Mouse (Mus musculus) right cerebral cortex, adult 18-20 months (tissue): ENCODE results near the gene Tgm1.

Experiments
- DNase-seq: peaks from one replicate; pipeline ENCODE4 v3.0.0; 2022; ENCODE audit warnings: mixed read lengths

The Tgm1 gene

DNA sequence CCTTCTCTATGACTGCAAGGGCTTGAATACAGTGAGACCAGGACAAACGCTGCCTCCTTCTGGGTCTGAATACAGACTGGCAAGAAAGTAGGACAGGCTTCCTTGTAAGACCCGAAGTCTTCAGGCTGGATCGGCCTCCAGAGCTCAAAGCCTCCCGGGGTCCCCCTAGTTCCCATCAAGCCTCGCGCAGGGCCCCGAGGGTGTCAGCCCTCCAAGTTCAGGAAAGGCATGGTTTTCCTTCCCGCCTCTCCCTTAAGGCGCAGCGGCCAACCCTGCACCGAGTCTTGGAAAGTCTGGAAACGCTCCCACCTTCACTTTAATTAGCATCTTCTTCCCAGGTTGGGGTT lies 42.3 kb downstream of the Tgm1 start:
- peak; percentile 72 for DNase-seq

DNA sequence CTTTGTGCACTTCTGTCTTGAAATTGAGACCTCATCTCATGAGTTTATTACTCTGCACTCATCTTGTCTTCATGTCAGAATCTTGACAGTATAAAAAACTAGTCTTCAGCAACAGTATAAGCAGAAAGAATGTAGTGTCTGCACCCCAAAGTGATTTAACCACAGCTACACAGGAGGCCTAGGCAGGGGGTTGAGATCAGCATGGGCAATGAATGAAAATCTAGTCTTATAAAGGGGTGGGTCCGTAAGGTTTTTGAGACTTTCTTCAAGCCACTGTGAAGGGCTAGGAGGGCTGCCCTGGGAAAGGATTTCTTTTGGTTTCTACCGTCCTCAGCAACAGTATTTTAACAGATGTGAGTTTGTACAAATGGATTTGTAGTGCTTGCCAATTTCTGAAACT lies 53.1 kb downstream of the Tgm1 start:
- DNase-seq, result no peak

DNA sequence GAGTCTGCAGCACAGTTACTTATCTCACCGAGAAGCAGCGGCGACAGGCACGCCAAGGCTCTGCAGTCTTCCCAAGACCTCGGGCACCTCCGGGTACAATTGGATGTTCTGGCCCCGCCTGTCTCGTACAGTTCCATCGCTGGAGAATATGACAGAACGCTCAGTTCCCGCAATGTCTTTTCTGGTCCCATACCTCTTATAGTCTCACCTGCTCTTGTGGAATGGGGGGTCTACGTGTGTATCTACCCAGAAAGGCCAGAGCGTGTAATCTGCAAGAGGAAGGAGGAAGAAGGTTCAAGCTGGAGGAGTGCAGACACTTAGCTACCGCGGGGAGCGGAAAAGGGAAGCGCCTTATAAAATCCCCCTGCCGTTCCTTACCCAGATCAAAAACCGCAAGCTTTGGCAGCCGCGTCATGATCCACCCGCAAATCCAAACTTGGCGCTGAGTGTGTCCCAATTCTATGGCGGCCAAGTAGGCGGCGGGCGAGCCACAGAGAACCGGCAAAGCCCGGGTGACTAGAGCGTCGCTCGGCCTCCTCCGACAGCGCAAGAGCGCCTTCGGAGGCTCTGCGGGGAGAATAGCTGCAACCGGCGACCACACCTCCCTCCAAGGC lies 53.7 kb downstream of the Tgm1 start, which contains the start of gene Mdp1:
Mdp1 (minus strand) TSS at position 549 of the 614 bp plus-strand sequence.
- DNase-seq, result peak; percentile 85

DNA sequence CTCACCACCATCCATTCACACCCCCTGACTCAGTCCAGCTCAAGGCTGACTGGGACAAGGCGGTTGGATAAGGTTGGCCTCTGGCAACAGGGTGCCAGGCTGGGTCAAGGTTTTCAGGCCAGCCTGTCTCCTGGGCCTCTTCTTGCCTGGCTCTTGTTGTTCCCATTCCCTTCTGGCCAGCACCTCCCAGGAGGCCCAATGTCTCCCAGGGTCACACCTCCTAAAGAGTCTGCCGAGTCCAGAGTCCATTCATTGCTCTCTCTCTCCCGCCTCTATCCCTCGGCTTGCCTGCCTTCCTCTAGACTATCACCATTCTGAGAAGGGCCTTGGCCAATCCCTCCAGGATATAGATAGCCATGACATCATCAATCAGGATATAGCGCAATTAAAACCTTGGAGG lies 55.7 kb downstream of the Tgm1 start:
- no peak for DNase-seq

DNA sequence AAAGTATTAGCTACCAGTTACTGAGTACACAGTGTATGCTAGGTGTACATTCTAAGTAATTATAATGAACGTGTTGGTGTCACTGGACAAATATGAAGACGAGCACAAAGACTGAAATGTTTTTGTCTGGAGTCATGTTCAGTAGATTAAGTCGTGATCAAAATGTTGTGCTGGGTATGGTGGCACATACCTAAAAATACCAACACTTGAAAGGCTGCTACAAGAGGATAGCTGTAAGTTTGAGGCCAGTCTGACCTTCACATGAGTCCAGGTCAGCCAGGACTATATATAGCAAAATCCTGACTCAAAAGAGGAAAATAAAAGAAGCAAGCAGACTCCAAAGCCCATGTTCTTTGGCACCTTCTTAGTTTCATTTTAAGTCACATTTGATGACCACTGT lies 56.8 kb downstream of the Tgm1 start:
- DNase-seq, result no peak

DNA sequence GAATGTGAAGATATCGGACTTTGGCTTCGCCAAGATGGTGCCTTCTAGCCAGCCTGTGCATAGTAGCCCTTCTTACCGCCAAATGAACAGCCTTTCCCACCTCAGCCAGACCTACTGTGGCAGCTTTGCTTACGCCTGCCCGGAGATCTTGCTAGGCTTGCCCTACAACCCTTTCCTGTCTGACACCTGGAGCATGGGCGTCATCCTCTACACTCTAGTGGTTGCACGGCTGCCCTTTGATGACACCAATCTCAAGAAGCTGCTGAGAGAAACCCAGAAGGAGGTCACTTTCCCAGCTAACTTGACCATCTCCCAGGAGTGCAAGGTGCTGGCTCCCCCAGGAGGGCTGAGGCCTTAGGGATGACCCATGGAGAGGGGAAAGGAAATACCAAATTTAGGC lies 62.2 kb downstream of the Tgm1 start:
- no peak for DNase-seq
